Mouse (Mus musculus): Measurements from ENCODE around the gene Wipf2.
"Not testable (repeated sequence)": the region's sequence is repeated elsewhere in the genome, so short reads cannot be mapped to it uniquely, and the experiment has no call there.

Gene Wipf2

DNA sequence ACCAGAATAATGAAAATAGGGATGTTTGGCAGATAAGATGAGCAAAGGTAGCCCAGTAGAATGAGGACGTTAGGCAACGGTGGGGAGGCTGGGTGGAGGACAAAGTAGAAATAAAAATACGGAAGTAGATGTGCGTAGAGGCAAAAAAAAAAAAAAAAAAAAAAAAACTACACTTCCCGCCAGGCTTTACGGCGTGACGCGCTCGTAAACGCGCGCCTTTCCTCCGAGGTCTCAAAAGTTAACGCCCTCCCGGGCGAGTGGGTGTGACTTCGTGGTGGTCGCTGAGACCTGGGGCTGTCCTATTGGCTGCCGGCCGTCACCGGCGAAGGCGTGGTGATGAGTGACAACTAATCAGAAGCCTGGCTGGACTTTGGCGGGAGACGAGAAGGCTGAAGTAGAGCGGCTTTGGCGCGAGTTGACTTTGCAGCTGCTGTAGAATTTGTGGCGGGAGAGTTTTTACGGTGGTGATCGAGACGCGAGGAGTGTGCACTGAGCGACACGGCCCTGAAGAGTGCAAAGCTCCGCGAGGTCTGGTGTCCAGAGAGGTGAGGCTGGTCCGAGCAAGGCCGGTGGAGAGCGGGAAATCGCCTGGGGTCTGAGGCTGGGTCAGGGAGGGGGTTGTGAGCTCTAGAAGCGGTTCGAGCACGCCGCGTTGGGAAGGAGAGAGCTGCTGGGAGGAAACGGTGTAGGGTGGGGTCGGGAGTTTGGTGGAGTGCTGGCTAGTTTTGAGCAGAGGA lies 44.2 kb downstream of the Wipf2 start, which contains the start of gene Cdc6:
TSS of gene Cdc6 (plus strand) at position 365 of the 737 bp plus-strand sequence.
- peak; percentile 76 for DNase-seq (ENCODE audit: low read depth, low spot score)

DNA sequence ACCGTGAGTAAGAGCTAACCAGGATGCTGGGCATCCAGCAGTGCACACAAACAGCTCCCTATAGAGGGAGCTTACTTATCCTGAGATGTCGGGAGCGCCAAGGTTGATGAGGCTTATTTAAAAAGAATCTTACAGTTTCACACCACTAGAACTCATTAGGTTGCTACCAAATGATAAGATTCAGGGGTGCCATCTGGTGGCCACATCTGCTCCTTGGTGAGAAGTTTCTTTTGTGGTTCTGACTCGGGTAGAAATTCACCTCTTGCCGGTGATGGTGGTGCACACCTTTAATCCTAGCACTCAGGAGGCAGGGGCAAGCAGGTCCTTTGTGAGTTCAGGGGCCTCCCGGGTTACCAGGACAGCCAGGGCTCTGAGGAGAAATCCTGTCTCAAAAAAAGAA lies 46.2 kb downstream of the Wipf2 start:
- DNase-seq (ENCODE audit: low read depth, low spot score) = no peak

DNA sequence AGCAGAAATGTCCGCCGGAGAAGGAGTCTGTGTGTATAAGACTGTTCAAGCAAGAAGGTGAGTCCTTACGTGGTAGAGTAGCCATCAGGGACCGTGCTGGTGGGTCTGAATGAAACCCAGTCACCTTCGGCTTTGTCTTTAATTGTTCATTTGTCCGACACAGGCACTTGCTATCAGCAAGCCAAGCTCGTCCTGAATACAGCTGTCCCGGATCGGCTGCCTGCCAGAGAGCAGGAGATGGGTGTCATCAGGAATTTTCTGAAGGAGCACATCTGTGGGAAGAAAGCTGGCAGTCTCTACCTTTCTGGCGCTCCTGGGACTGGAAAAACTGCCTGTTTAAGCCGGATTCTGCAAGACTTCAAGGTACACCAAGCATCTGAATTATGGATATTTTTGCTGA lies 47.0 kb downstream of the Wipf2 start:
- DNase-seq (ENCODE audit: low read depth, low spot score) = no peak

DNA sequence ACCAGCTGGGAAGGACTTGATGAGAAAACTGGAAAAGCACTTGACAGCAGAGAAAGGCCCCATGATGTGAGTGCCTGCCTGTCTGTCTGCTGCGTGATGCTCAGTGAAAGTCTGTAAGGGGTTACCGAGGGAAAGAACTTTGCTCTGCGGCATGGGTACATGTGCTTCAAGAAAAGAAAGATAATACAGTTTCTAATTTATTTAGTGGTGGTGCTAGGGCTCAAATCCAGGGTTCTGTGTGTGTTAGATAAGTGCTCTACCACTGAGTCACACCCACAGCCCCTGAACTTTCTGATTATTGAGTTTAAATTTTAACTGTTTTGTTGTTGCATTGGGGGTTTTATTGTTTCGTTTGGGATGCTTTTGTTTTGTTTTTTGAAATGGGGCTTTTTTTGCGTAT lies 48.1 kb downstream of the Wipf2 start:
- no peak for DNase-seq (ENCODE audit: low read depth, low spot score)

DNA sequence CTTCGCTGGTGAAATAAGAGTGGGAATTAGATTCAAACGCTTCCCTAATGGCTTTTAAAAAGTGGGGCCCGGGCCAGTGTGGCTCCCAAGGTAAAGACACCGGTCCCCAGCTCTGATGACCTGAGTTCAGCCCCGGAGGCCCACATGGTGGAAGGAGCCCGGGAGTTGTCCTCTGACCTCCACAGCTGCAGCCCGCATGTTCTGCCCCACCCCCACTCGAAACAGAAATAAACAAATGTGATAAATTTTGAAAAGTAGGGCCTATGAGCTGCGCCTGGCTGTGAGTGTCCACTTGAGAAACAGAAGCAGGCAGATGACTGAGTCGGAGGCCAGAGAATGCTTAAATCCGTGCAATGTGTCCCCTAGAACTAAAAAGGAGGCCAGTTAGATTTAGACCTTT lies 50.8 kb downstream of the Wipf2 start:
- DNase-seq (ENCODE audit: low read depth, low spot score) = no peak

DNA sequence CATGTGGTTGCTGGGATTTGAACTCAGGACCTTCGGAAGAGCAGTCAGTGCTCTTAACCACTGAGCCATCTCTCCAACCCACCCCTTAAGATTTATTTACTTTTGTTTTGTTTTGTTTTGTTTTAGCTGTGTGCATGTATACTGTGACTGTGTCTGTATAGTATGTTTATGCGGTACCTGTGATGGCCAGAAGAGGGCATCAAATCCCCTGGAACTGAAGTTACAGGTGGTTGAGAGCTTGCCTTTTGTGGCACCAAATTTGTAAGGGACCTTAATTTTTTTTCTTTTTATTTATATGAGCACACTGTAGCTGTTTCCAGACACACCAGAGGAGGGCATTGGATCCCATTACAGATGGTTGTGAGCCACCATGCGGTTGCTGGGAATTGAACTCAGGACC lies 52.9 kb downstream of the Wipf2 start:
- DNase-seq (ENCODE audit: low read depth, low spot score) = not testable (repeated sequence)

DNA sequence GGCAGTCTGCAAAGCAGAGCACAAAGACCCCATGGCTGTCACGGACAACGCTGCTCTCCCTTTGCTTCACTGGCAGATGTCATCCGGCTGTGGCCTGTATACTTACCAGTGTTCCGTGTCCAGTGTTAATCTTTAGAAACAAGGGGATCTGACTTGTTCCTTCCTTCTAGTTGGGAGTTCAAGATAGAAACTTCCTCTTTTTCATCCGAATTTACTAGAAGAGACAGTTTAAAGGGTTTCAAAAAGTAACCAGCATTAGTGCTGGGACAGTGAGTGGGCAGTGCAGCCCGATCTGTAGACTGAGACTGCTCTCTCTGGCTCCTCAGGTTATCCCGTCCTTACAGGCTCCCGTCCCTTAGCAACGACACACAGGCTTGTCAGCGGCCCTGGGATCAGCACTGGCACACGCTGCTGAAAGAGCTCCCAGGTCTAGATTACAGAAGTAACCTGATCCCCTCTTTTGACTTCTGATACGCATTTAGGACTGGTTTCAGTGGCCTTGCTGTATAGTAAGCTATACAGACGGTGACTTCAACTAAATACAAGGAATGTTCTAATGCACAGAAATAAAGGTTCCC lies 54.1 kb downstream of the Wipf2 start:
- DNase-seq (ENCODE audit: low read depth, low spot score) = no peak

DNA sequence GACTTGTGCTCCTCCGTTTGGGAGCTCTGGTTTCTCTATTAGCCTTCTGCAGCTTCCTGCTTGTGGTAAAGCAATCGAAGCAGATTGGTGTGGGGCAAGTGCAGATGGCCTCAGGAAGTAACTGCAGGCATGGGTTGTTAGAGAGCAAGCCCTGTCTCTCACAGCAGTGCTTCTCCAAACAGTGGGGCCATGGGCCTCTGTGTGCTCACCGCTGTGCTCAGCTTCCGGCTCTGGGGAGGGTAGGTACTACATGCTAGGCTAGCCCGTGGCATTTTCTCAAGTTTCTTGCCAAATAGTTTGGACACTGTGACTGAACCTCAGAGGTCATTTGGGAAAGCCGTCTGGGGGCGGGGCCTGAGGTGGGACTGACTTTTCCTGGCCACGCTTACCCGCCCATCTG lies 54.8 kb downstream of the Wipf2 start:
- no peak for DNase-seq (ENCODE audit: low read depth, low spot score)

DNA sequence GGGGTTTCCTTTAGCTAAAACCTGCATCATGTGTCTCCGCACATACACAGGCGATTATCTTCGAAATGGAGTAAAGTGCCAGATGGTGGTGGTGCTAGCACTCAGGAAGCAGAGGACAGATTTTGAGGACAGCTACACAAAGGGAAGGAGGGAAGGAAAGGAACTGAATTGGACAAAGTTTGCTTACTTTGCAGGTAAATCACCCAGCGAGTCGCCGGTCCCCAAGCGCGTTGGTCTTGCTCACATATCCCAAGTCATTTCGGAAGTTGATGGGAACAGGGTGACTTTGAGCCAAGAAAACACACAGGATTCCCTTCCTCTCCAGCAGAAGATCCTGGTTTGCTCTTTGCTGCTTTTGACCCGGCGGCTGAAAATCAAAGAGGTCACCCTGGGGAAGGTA lies 55.6 kb downstream of the Wipf2 start:
- DNase-seq (ENCODE audit: low read depth, low spot score) = no peak

DNA sequence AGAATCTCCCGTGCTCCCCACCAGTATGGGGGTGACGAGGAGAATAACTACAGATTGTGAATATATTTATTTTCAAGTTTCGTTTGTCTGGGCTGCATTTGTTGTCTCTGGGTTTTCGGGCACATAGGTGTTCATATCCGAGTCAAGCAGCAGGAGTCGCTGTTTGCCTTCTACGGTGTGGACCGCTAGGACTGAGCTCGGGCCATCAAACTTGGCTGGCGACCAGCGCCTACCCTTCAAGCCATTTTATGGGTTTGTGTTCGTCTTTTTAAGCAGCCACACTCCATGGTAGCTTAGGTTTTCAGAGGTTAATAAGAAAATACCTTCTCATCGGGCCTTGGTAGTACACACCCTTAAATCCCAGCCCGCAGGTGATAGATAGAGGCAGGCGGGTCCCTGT lies 58.4 kb downstream of the Wipf2 start:
- not testable (repeated sequence) for DNase-seq (ENCODE audit: low read depth, low spot score)

DNA sequence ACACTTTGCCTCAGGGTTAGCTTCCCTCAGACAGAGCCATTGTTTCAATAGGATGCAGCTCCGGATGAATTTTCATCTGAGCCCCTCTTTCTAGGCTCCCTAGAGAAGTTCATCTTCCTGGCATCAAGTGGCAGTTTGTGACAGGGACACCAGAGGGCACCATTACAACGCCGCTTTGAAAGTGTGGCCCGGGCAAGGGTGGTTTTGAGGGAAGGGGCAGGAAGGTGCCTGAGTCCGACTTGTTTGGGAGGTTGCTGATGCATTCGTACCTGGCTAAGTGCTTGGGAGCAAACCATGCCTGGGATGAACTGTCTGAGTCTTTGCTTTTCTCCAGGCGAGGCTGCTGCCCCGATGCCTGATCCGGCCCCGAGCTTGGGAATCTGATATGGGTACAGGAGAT lies 58.9 kb downstream of the Wipf2 start:
- not testable (repeated sequence) for DNase-seq (ENCODE audit: low read depth, low spot score)

DNA sequence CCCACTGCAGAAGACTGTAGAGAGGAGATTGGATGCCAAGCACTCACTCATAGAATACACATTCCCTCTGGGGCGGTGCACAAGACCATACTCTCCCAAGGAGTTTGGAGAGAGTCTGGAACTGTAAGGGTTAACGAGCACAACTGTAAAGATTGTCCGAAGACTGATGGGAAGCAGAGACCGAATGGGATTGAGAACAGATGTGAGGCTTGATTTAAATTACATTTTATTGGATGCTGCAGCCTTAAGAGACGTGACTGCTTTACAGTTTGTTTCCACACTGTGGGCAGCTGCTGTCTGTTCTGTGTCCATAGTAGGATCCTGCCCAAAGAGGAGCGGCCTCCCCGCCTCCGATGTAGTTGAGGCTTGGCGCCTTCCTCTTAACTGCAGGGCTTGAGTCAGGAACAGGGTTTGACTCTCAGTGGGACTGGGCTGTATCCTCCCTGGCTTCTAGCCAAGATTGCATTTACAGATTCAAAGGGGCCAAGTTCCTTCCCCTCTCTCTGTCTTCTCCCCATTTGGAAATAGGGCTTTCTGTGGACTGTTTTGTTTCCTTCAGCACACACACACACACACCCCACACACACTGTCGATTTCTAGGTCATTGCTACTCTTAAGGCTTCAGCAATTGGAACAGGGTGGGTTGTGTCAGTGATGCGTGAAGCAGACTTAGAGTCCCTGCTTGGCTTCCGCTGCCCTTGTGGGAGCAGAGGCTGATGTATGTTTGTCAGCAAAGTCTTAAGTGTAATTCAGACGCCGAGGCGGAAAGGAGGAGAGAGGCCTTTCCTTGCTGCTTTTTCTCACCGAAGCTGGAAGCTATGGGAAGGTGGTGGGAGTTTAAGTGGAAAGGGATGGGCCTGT lies 59.6 kb downstream of the Wipf2 start:
- DNase-seq (ENCODE audit: low read depth, low spot score) = not testable (repeated sequence)

DNA sequence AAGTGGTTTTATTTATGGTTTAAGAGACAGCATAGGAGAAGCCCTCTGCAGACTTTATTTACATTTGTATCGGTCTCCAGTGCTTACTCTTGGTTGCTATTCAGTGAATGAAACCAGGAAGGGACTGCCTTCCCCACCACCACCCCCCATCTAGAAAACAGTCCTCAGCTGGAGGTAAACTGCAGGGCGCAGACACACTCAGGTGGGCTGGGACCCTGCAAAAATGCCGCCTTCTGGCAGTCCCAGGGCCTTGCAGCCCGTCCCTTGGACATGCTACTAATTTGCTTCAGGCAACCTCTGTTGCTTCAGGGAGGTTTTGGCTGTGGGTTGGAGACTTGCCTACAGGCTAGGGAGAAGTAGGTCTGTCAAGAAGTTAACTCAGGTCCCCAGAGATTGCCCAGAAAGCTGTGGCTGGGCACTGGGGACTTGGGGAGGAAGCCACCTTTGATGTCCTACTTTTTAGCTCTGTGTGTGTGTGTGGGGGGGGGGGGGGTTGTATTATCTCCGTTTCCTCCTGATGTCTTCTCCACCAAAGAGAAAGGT lies 61.3 kb downstream of the Wipf2 start:
- no peak for DNase-seq (ENCODE audit: low read depth, low spot score)

DNA sequence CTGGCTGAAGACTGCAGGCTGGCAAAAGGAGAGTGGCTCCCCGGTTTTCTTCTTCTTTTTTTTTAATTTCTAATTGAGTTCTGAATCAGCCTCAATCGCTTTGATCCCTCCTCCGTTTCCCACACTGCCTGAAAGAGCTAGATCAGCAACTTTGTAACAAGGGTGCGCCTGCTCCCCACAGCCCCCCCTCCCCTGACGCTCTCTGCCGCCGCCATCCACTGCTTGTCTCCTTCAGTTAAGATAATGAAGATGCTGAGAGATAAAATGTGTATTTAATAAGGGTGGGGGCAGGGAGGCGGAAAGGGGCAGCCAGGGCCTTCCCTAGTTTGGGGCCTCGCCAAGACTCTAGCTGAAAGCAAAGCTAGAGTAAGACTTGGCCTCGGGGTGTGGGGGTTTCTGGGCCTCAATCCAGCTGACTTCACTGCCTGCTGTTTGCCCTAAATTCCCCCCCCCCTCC lies 61.9 kb downstream of the Wipf2 start:
- no peak for DNase-seq (ENCODE audit: low read depth, low spot score)

DNA sequence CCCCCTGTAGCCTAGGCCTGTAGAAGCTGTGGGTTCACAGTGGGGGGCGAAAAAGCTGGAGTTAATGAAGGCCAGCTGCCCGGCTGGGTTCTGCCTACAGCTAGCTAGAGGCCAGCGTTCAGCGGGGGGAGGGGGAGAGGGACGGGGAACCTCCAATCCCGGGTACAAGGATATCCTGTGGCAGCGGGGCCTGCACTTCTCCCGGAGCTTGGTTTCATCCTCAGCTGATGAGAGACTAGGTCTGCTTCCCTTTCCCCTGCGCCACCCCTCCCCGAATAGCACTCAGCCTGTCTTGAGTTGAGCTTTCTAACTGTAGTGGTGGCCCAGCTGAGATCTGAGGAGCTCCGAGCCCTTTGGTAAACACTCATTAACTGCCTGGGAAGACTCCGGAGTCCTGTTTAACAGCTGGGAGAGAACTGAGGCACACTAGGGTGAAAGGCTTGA lies 62.5 kb downstream of the Wipf2 start:
- DNase-seq (ENCODE audit: low read depth, low spot score) = no peak

DNA sequence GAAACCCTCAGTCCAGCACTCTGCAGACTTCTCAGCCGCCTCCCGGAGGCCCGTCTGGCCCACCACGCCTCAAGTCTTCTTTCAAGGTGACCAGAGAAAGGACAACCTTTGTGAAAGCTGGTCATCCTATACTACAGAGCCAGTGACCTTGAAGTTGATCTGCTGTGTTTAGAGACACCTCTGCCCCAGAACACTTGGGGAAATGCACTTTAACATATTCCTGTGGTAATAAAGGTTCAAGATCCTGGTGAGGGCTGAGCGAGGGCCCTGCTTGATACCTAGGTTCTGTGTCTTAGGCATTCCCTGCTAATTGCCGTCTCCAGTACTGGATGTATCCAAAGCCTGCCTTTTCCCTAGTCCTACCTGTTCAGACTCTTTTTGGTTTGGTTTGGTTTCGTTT lies 63.1 kb downstream of the Wipf2 start:
- DNase-seq (ENCODE audit: low read depth, low spot score) = no peak

DNA sequence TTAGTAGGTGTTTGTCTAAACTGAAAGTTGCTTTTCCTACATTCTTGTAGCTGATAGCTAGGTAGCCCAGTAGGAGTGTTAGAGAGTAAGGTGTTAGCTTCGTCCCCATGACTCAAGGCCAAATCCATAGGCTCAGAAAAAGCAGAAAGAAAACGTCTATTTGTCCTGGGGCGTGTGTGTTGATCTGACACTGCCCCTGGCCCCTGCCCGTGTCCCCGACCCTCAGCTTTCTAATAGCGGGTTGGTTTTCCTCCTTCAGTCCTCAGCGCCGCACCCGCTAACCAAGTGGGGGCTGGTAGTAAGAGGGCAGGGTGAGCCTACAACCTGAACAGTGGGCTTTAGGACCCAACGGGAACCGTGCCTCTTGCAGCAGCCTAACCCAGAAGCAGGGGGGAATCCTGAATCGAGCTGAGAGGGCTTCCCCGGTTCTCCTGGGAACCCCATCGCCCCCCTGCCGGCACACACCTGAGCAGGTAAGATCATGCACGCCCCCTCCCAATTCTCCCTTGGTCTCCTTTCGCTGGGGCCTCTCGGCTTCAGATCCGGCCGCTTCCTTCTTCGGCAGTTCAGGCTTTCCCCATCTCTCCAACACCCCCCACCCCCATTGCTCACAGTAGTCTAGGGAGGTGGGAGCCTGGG lies 64.1 kb downstream of the Wipf2 start, which contains the start of gene Rara:
TSS of gene Rara (plus strand) at position 381 of the 639 bp plus-strand sequence.
- DNase-seq (ENCODE audit: low read depth, low spot score) = no peak

DNA sequence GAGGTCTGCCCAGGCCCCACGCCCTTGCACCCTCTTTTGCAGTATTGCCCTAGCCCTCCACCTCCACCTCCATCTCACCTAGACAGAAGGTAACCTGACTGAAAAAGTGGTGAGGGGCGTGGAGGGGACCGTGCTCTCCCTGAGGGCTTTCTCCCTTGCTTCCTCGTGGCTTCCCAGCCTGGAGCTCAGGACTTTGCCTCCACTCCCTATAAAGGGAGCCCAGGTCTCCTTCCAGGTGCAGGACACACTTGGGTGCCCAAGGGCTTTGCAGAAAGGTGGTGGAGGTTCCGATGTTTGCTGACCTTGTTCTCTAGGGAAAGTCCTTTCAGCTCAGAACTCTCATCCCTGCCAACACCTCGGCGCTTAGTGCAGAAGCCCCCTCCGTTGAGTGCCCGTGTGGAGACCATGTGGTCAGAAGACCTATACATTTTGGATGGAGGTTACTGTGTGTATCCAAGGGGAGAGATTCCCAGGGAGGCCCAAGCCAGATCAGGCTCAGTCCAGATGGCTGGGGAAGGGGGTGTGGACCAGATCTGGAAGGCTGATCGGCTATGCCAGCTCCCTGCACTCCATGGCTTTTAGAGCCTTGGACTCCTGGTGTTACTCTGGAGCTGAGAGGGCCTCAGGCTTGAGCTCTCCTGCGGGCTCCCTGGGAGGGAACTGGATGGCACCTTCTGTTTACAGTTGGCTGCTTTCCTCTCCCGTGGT lies 64.9 kb downstream of the Wipf2 start:
- no peak for DNase-seq (ENCODE audit: low read depth, low spot score)

DNA sequence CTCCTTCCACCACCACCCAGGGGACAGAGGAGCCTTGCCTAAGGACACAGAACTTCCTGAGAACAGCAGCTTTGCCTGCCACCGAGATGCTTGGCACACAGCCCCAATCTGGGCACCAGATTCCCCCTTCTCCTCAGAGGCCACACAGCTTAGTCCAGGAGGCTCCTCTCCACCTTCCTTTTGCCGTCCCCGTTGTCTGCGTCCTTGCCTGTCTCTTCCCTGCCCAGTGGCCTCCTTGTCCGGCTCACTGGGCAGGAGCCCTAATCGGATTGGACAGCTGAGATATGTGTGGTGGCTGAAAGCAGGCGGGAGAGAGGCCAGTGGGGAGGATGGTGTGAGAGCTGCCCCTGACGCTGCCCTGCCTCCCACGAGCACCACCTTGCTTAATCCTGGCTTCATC lies 66.1 kb downstream of the Wipf2 start:
- peak; percentile 91 for DNase-seq (ENCODE audit: low read depth, low spot score)

DNA sequence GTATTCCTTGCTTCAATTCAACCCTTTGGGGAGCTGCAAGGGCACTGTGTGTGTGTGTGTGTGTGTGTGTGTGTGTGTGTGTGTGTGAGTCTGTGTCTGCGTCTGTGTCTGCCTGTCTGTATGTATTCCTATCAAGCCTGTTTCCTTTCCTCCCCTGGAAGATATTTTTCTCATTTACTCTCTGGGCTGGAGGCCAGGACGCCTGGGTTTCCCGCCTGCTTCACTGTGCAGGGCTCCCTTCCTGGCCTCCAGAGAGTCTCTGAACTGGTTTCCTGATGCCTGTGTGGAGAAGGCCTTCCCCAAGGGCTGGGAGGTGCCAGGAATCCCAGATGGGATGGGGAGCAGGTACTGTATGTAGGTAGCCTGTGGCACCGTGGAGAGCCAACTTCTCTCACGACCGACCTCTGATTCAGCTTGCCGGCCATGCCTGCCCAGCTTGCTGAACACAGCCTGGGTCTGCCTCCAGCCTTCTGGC lies 66.7 kb downstream of the Wipf2 start:
- no peak for DNase-seq (ENCODE audit: low read depth, low spot score)
